Mouse (Mus musculus): ENCODE measurements around the gene Gm21083.
"Not testable (repeated sequence)": the region's sequence is repeated elsewhere in the genome, so short reads cannot be mapped to it uniquely, and the experiment has no call there.

Gm21083 gene

GRCm38 (mm10) chr5:15630068-15630467 is 52.9 kb downstream of the Gm21083 start:
- not testable (repeated sequence) for DNase-seq

All from cerebellum, adult 18-20 months (tissue).